Mouse (Mus musculus) stomach, embryonic 14.5 days (tissue): ENCODE measurements at regions not wholly inside any gene's neighbourhood (a gene's known extent, or its start where the extent isn't known, plus 50 kb on each side); places are given as distances from the start of the nearest gene placed in this dataset.

Source experiments
- ATAC-seq: fragments of 200-750 bp; cut with Nextera tagmentation; 2 replicates; pipeline ENCODE4 v1.8.0; 2017; ENCODE audit warnings: low read depth, moderate TSS enrichment; ENCODE audit not compliant: insufficient number of reproducible peaks, insufficient read depth, low FRiP score
- H3K27ac ChIP-seq: fragments of 300-500 bp; sonication (generic); 2 replicates; pipeline ENCODE4 v1.5.1; 2014; ENCODE audit warnings: mild to moderate bottlenecking, low read length, moderate library complexity, mixed read lengths
- H3K27me3 ChIP-seq: fragments of 300-500 bp; sonication (generic); 2 replicates; pipeline ENCODE4 v1.6.1; 2014; ENCODE audit warnings: low read length, control low read depth, mixed read lengths; ENCODE audit not compliant: control insufficient read depth, insufficient read depth
- H3K36me3 ChIP-seq: fragments of 300-500 bp; sonication (generic); 2 replicates; pipeline ENCODE4 v1.6.1; 2014; ENCODE audit warnings: mild to moderate bottlenecking, control low read depth, low read length, moderate library complexity, mixed read lengths; ENCODE audit not compliant: control insufficient read depth, insufficient read depth
- H3K4me1 ChIP-seq: fragments of 300-500 bp; sonication (generic); 2 replicates; pipeline ENCODE4 v1.6.1; 2014; ENCODE audit warnings: low read length, control low read depth, mixed read lengths; ENCODE audit not compliant: control insufficient read depth, insufficient read depth
- H3K4me2 ChIP-seq: fragments of 300-500 bp; sonication (generic); replicated peaks from 2 replicates; pipeline ENCODE4 v1.6.1; 2014; ENCODE audit warnings: low read depth, low read length, control low read depth
- H3K4me3 ChIP-seq: fragments of 300-500 bp; sonication (generic); 2 replicates; pipeline ENCODE4 v1.5.1; 2014; ENCODE audit warnings: low read depth, low read length, control low read depth
- H3K9ac ChIP-seq: fragments of 300-500 bp; sonication (generic); replicated peaks from 2 replicates; pipeline ENCODE4 v1.6.1; 2014; ENCODE audit warnings: low read depth, mild to moderate bottlenecking, control low read depth, low read length, moderate library complexity, mixed read lengths
- H3K9me3 ChIP-seq: fragments of 300-500 bp; sonication (generic); 2 replicates; pipeline ENCODE4 v1.6.1; 2016; ENCODE audit warnings: low read depth, low read length, control low read depth; ENCODE audit not compliant: control insufficient read depth
- WGBS: fragments of 180-500 bp; shearing (Covaris S2); extraction: QIAGEN DNeasy Blood & Tissue Kit; methylation state at CpG from one replicate; pipeline ENCODE4 v1.1.7; 2014; 5-methylcytosine and 5-hydroxymethylcytosine counted together

GRCm38 (mm10) chr8:11963575-11963974, 123.3 kb downstream of the Tex29 start:
- ATAC-seq = no peak
- Histone ChIP-seq H3K27ac (no peak overlapping the region), H3K4me3 (no peak overlapping the region), H3K4me1 (no peaks in the 10 kb centered on the region), H3K4me2 (no peak overlapping the region), H3K36me3 (no peaks in the 10 kb centered on the region), H3K27me3 (no peaks in the 10 kb centered on the region), H3K9me3 (no peaks in the 10 kb centered on the region), H3K9ac (no peak overlapping the region)
- 13% methylated on average over 1 of the region's 1 CpGs for WGBS

- Histone ChIP-seq H3K9ac (no peak overlapping the region), H3K9me3 (no peaks in the 10 kb centered on the region), H3K4me2 (no peak overlapping the region), H3K4me1 (no peaks in the 10 kb centered on the region), H3K27me3 (no peaks in the 10 kb centered on the region), H3K27ac (no peak overlapping the region), H3K36me3 (no peaks in the 10 kb centered on the region), H3K4me3 (no peak overlapping the region)
- no peak for ATAC-seq
- WGBS = 89% methylated on average over 7 of the region's 7 CpGs
Measured at GRCm38 (mm10) chr8:11967670-11968069, 127.4 kb downstream of the Tex29 start.

GRCm38 (mm10) chr8:11970515-11970914, 130.2 kb downstream of the Tex29 start:
- H3K9ac ChIP-seq = no peak overlapping the region
- H3K36me3 ChIP-seq = no peaks in the 10 kb centered on the region
- no peak for ATAC-seq
- H3K4me2 ChIP-seq = no peak overlapping the region
- no peaks in the 10 kb centered on the region for H3K9me3 ChIP-seq
- 85% methylated on average over 9 of the region's 9 CpGs for WGBS
- no peaks in the 10 kb centered on the region for H3K27me3 ChIP-seq
- H3K4me3 ChIP-seq = no peak overlapping the region
- no peak overlapping the region for H3K27ac ChIP-seq
- H3K4me1 ChIP-seq = no peaks in the 10 kb centered on the region

- no peaks in the 10 kb centered on the region for H3K9me3 ChIP-seq
- ATAC-seq = no peak
- no peak overlapping the region for H3K4me3 ChIP-seq
- H3K36me3 ChIP-seq = no peaks in the 10 kb centered on the region
- WGBS = 66% methylated on average over 10 of the region's 10 CpGs
- no peak overlapping the region for H3K27ac ChIP-seq
- no peak overlapping the region for H3K9ac ChIP-seq
- H3K27me3 ChIP-seq = no peaks in the 10 kb centered on the region
- no peaks in the 10 kb centered on the region for H3K4me1 ChIP-seq
- H3K4me2 ChIP-seq = no peak overlapping the region
Measured at GRCm38 (mm10) chr8:11973436-11973835, 133.2 kb downstream of the Tex29 start.

- no peaks in the 10 kb centered on the region for H3K36me3 ChIP-seq
- no peak for ATAC-seq
- no peak overlapping the region for H3K27ac ChIP-seq
- no peak overlapping the region for H3K4me2 ChIP-seq
- WGBS = 41% methylated on average over 9 of the region's 9 CpGs
- no peaks in the 10 kb centered on the region for H3K9me3 ChIP-seq
- no peaks in the 10 kb centered on the region for H3K27me3 ChIP-seq
- H3K4me3 ChIP-seq = no peak overlapping the region
- no peaks in the 10 kb centered on the region for H3K4me1 ChIP-seq
- no peak overlapping the region for H3K9ac ChIP-seq
Measured at GRCm38 (mm10) chr8:11977121-11977520, 136.8 kb downstream of the Tex29 start.

- 69% methylated on average over 1 of the region's 1 CpGs for WGBS
- ATAC-seq = no peak
- Histone ChIP-seq H3K9me3 (no peaks in the 10 kb centered on the region), H3K36me3 (no peaks in the 10 kb centered on the region), H3K4me3 (no peak overlapping the region), H3K4me2 (no peak overlapping the region), H3K9ac (no peak overlapping the region), H3K27me3 (no peaks in the 10 kb centered on the region), H3K4me1 (no peaks in the 10 kb centered on the region), H3K27ac (no peak overlapping the region)
Measured at GRCm38 (mm10) chr8:11979056-11979455, 138.8 kb downstream of the Tex29 start.

- Histone ChIP-seq H3K4me1 (no peaks in the 10 kb centered on the region), H3K9me3 (no peaks in the 10 kb centered on the region), H3K9ac (no peak overlapping the region), H3K27ac (no peak overlapping the region), H3K27me3 (no peaks in the 10 kb centered on the region), H3K4me3 (no peak overlapping the region), H3K36me3 (no peaks in the 10 kb centered on the region), H3K4me2 (no peak overlapping the region)
- 80% methylated on average over 2 of the region's 2 CpGs for WGBS
- ATAC-seq = no peak
Measured at GRCm38 (mm10) chr8:11981458-11981857, 141.2 kb downstream of the Tex29 start.

- Histone ChIP-seq H3K27ac (no peak overlapping the region), H3K9ac (no peak overlapping the region), H3K4me2 (no peak overlapping the region), H3K4me1 (no peaks in the 10 kb centered on the region), H3K27me3 (no peaks in the 10 kb centered on the region), H3K4me3 (no peak overlapping the region), H3K36me3 (no peaks in the 10 kb centered on the region), H3K9me3 (no peaks in the 10 kb centered on the region)
- no peak for ATAC-seq
- 62% methylated on average over 20 of the region's 20 CpGs for WGBS
Measured at GRCm38 (mm10) chr8:11990024-11990423, 149.8 kb downstream of the Tex29 start.

GRCm38 (mm10) chr8:11999736-12000458, 159.6 kb downstream of the Tex29 start:
- ATAC-seq = no peak
- 32% methylated on average over 23 of the region's 23 CpGs for WGBS

More at GRCm38 (mm10) chr8:11999736-12000458, 159.6 kb downstream of the Tex29 start:
- Histone ChIP-seq H3K4me3 (no peak overlapping the region), H3K27ac (no peak overlapping the region), H3K36me3 (no peaks in the 10 kb centered on the region), H3K27me3 (0 out of 2 replicates have a peak, but pooled peaks cover 12% of the 10 kb centered on the region), H3K9ac (no peak overlapping the region), H3K9me3 (no peaks in the 10 kb centered on the region), H3K4me2 (no peak overlapping the region), H3K4me1 (no peaks in the 10 kb centered on the region)
